Mouse (Mus musculus): Measurements from ENCODE around the gene Duxf3.
"Not testable (repeated sequence)": the region's sequence is repeated elsewhere in the genome, so short reads cannot be mapped to it uniquely, and the experiment has no call there.

Gene Duxf3

GRCm38 (mm10) chr10:58221571-58221970 is 10.9 kb downstream of the Duxf3 start:
- not testable (repeated sequence) for DNase-seq

- DNase-seq: no peak
These were observed 11.7 kb downstream of the Duxf3 start for GRCm38 (mm10) chr10:58220726-58221125.

- DNase-seq: no peak
These were observed 15.1 kb downstream of the Duxf3 start for GRCm38 (mm10) chr10:58217366-58217765.

- DNase-seq: no peak
These were observed 17.1 kb downstream of the Duxf3 start for GRCm38 (mm10) chr10:58215353-58215752.

- no peak for DNase-seq
These were observed 17.5 kb downstream of the Duxf3 start for GRCm38 (mm10) chr10:58214934-58215333.

GRCm38 (mm10) chr10:58214497-58214896 is 18.0 kb downstream of the Duxf3 start:
- DNase-seq: no peak

GRCm38 (mm10) chr10:58212230-58212629 is 20.2 kb downstream of the Duxf3 start:
- DNase-seq: no peak

- DNase-seq: no peak
These were observed 21.3 kb downstream of the Duxf3 start for GRCm38 (mm10) chr10:58211213-58211612.

- DNase-seq: no peak
These were observed 22.0 kb downstream of the Duxf3 start for GRCm38 (mm10) chr10:58210514-58210913.

- DNase-seq: no peak
These were observed 22.6 kb downstream of the Duxf3 start for GRCm38 (mm10) chr10:58209710-58210467.

GRCm38 (mm10) chr10:58206639-58207404 is 25.7 kb downstream of the Duxf3 start:
- no peak for DNase-seq

- no peak for DNase-seq
These were observed 26.5 kb downstream of the Duxf3 start for GRCm38 (mm10) chr10:58205986-58206385.

Data from thymus, postnatal 36 days (tissue).